Mouse (Mus musculus) small intestine, adult 2 months (tissue): ENCODE measurements around the gene Wdr18.

Experiments used
- CTCF ChIP-seq: fragments of 200-500 bp; IDR thresholded peaks from 2 replicates; pipeline ENCODE4 v1.5.1; 2012; ENCODE audit warnings: low read depth, mild to moderate bottlenecking, control low read depth, inconsistent platforms, low read length, moderate library complexity, mixed read lengths; ENCODE audit not compliant: insufficient replicate concordance, insufficient read length; ENCODE audit errors: extremely low read depth
- POLR2A ChIP-seq: fragments of 200-500 bp; IDR thresholded peaks from 2 replicates; pipeline ENCODE4 v1.6.1; 2012; ENCODE audit warnings: low read depth, mild to moderate bottlenecking, control low read depth, inconsistent platforms, low read length, moderate library complexity

DNA sequence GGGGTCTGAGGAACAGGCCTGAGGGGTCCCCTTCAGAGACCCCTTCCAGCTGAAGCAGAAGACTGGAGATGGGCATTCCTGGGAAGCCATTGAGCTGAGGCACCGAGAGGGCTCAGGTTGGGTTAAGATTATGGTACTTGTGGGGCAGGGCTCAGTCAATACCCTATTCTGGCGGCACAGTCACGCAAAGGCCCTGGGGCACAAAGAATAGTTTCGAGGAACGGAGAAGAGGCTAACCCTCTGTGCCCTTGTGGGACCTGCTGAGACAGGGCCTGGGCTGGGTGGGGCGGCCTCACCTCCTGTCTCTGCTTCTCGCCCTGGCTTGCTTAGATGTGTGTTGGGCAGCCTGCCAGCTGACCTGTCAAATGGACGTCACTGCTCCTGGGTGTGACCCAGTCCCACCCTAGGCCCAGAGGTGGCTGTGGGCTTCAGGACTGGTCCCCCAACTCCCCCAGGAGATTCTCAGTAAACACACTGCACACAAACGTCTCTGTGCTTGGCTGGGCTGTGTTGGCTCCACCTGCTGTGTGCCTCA lies 26.7 kb upstream of the Wdr18 start:
- TF ChIP-seq CTCF (no peak), POLR2A (no peak)
